Mouse (Mus musculus) mature B cell (primary cell): ENCODE measurements around the gene Hist1h2bf.
"Not testable (repeated sequence)": the region's sequence is repeated elsewhere in the genome, so short reads cannot be mapped to it uniquely, and the experiment has no call there.

ENCODE experiments used
- in situ Hi-C: fragments of 300-500 bp; cut with MboI; formaldehyde crosslinking; loops from 2 replicates; pipeline ENCODE4 v1.14.3; 2019

Gene Hist1h2bf

DNA sequence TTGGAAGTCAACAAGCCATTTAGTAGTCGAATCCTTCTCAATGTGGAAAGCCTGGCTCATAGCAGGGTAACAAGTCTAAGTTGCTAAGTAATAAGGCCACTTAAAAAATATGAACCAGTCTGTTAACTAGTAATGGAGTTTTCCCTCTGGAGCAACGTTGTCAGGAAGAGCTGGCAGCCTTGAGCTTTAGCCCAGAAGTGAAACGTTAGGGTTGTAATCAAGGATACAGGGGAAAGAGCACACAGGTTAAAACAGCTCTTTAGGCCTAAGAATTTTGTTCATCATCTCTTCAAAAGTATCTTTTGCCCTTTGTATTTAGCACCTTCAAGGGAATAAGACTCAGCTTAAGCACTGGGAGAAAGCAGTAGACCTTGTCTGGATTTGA lies 23.2 kb downstream of the Hist1h2bf start:
- in situ Hi-C loops: loop anchor here (10.0 kb wide), 2 partner anchors 194 to 1726 kb away; partner anchors contain the start of genes Hist1h2bb and Hist1h3c

GRCm38 (mm10) chr13:23546694-23547093 lies 27.3 kb downstream of the Hist1h2bf start:
- in situ Hi-C loops: no loop called here

DNA sequence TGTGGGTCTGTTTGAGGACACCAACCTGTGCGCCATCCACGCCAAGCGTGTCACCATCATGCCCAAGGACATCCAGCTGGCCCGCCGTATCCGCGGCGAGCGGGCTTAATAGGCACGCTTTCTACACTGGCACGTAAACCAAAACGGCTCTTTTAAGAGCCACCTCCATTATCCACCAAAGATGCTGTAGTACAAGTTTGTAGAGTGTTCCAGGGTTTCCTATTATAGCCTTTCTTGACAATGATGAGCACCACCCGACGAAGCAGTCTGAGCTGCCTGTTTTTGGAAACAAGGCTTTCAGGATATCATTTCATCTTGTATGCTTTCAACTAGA lies 29.2 kb downstream of the Hist1h2bf start:
- in situ Hi-C loops: not testable (repeated sequence)

DNA sequence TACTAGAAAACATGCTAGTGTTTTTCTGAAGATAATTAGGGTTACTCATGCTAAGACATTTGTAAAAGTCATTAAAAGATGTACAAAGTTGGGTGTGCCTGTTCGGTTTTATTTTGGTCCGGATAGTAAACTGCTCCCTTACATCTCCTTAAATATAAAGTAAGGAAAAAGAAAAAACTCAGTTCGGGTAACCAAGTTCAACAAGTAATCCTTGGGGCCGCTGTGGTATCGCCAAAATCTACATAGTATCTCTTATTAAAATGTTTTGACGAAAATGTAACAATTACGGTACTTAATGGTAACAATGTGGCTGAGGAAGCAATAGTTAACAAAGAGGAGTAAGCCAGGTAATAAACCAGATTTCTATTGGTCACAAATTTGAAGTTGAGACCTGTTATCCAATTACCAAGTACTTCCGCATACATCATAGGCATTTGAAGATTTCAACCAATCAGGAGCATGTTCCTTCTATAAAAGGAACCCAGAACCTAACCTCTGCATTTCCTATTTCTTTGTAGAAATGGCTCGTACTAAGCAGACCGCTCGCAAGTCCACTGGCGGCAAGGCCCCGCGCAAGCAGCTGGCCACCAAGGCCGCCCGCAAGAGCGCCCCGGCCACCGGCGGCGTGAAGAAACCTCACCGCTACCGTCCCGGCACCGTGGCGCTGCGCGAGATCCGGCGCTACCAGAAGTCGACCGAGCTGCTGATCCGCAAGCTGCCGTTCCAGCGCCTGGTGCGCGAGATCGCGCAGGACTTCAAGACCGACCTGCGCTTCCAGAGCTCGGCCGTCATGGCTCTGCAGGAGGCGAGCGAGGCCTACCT lies 29.8 kb downstream of the Hist1h2bf start, which contains the start of gene Hist1h3f:
Gene Hist1h3f (plus strand): TSS at position 88 of the 822 bp plus-strand sequence.
- in situ Hi-C loops: no loop called here

DNA sequence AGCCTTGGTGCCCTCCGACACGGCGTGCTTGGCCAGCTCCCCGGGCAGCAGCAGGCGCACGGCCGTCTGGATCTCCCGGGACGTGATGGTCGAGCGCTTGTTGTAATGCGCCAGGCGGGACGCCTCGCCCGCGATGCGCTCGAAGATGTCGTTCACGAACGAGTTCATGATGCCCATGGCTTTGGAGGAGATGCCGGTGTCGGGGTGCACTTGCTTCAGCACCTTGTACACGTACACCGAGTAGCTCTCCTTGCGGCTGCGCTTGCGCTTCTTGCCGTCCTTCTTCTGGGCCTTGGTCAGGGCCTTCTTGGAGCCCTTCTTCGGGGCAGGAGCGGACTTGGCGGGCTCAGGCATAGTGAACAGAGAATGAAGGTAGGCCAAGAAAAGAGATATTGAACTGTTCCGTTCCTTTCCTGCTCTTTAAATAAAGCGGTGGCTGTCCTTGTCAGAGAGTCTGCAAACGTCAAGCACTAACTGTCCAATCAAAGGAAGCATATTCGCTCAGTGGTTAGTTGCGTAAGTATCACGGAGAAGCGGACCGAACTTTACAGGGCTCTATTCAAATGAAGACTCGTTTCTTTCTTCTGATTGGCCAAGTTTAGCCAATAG lies 30.9 kb downstream of the Hist1h2bf start, which contains the start of gene Hist1h2bh:
Gene Hist1h2bh (minus strand): TSS at position 394 of the 609 bp plus-strand sequence.
- in situ Hi-C loops: not testable (repeated sequence)

DNA sequence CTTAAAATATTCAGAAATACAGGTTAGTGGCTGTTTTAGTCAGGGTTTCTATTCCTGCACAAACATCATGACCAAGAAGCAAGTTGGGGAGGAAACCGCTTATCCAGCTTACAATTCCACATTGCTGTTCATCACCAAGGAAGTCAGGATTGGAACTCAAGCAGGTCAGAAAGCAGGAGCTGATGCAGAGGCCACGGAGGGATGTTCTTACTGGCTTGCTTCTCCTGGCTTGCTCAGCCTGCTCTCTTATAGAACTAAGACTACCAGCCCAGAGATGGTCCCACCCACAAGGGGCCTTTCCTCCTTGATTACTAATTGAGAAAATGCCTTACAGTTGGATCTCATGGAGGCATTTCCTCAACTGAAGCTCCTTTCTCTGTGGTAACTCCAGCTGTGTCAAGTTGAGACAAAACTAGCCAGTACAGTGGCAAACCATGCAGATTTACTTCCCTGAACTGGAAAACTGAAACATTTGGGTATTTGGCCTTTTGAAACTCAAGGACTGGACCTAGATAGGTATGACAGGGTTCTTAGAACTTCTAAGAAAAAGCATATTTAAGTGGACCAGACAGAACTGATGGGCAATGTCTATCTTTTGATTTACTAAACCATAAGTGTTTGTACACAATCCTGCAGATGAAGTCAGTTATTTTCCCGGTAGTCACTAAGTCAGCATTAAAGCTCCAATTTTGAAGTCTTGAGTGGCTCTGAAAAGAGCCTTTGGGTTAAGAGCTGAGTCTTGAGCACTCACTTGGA lies 31.6 kb downstream of the Hist1h2bf start:
- in situ Hi-C loops: not testable (repeated sequence)

DNA sequence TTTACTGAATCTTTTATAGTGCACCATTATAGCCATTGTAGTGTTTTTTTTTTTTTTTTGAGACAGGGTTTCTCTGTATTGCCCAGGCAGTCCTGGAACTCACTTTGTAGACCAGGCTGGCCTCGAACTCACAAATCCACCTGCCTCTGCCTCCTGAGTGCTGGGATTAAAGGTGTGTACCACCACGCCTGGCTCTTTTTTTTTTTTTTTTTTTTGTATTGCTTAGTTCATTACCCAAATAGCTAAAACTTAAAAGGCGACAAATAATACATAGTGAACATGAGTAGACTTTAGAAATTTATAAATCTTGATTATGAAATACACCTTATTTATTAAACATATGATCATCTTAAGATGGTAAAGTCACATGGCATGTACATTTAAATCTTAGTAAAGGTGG lies 32.5 kb downstream of the Hist1h2bf start:
- in situ Hi-C loops: no loop called here

DNA sequence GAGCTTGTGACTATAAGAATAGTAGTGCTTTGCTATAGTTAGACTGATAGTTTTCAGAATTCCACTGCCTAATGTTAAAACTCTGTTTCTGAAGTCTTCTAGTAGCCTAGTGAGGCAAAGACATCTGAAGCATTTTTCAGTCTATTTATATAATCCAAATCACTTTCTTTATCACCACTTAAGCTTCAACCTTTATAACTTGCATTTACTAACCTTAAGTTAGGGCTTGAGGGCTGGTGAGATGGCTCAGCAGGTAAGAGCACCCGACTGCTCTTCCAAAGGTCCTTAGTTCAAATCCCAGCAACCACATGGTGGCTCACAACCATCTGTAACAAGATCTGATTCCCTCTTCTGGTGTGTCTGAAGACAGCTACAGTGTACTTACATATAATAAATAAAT lies 34.2 kb downstream of the Hist1h2bf start:
- in situ Hi-C loops: not testable (repeated sequence)

GRCm38 (mm10) chr13:23538249-23538648 lies 35.7 kb downstream of the Hist1h2bf start:
- in situ Hi-C loops: no loop called here

- in situ Hi-C loops: no loop called here
These were observed 36.8 kb downstream of the Hist1h2bf start for GRCm38 (mm10) chr13:23537006-23537710.

- in situ Hi-C loops: no loop called here
These were observed 37.7 kb downstream of the Hist1h2bf start for GRCm38 (mm10) chr13:23536076-23536822.

DNA sequence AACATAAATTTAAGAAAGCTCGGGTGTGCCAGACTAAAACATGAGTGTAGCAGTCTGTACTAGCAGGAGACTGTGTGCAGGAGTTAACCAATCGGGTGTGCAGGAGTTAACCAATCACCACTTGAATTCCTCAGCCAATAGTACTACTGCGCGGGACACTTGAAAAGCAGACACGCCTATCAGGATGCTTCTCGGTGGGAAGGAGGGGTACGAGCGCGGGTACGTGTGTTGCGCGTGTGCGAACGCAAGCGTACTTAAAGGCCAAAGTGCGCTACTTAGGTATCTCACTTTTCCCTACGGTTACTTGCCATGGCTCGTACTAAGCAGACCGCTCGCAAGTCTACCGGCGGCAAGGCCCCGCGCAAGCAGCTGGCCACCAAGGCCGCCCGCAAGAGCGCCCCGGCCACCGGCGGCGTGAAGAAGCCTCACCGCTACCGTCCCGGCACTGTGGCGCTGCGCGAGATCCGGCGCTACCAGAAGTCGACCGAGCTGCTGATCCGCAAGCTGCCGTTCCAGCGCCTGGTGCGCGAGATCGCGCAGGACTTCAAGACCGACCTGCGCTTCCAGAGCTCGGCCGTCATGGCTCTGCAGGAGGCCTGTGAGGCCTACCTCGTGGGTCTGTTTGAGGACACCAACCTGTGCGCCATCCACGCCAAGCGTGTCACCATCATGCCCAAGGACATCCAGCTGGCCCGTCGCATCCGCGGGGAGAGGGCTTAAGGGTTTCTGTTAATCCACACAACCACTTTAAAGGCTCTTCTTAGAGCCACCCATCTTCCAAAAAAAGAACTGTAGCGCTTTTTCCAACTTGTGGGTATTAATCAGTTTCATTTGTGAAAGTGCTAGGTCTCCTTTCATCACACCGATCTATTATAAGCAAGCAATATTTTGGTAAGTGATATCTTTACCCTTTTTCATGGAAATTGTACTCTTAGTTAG lies 38.6 kb downstream of the Hist1h2bf start, which contains the start of gene Hist1h3g:
Gene Hist1h3g (plus strand): TSS at position 286 of the 939 bp plus-strand sequence.
- in situ Hi-C loops: not testable (repeated sequence)

- in situ Hi-C loops: loop anchor here (5.0 kb wide), 1 partner anchor 33 kb away; no protein-coding TSS in a partner anchor
These were observed 39.4 kb downstream of the Hist1h2bf start for GRCm38 (mm10) chr13:23534368-23535131.

DNA sequence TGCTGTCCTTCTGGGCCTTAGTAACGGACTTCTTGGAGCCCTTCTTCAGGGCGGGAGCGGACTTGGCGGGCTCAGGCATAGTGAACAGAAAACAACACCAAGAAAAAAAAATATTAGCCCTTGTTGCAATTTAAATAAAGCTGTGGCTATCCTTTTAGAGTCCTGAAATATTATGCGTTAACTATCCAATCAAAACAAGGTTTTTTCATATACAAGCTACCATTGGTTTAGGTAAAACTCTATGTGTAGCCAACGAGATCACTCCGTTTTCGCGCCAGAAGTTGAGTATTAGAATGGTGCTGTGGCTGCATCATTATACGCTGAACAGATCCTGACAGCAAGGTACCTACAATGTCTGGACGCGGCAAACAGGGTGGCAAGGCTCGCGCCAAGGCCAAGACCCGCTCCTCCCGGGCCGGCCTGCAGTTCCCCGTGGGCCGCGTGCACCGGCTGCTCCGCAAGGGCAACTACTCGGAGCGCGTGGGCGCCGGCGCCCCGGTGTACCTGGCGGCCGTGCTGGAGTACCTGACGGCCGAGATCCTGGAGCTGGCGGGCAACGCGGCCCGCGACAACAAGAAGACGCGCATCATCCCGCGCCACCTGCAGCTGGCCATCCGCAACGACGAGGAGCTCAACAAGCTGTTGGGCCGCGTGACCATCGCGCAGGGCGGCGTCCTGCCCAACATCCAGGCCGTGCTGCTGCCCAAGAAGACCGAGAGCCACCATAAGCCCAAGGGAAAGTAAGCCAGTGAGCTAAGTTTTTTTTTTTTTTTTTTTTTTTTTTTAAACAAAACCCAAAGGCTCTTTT lies 40.2 kb downstream of the Hist1h2bf start, which contains the start of gene Hist1h2af:
Gene Hist1h2af (plus strand): TSS at position 347 of the 808 bp plus-strand sequence.
- in situ Hi-C loops: loop anchor here (5.0 kb wide), 1 partner anchor 34 kb away; no protein-coding TSS in a partner anchor

GRCm38 (mm10) chr13:23532262-23533075 lies 41.5 kb downstream of the Hist1h2bf start:
- in situ Hi-C loops: loop anchor here (5.0 kb wide), 1 partner anchor 35 kb away; no protein-coding TSS in a partner anchor

DNA sequence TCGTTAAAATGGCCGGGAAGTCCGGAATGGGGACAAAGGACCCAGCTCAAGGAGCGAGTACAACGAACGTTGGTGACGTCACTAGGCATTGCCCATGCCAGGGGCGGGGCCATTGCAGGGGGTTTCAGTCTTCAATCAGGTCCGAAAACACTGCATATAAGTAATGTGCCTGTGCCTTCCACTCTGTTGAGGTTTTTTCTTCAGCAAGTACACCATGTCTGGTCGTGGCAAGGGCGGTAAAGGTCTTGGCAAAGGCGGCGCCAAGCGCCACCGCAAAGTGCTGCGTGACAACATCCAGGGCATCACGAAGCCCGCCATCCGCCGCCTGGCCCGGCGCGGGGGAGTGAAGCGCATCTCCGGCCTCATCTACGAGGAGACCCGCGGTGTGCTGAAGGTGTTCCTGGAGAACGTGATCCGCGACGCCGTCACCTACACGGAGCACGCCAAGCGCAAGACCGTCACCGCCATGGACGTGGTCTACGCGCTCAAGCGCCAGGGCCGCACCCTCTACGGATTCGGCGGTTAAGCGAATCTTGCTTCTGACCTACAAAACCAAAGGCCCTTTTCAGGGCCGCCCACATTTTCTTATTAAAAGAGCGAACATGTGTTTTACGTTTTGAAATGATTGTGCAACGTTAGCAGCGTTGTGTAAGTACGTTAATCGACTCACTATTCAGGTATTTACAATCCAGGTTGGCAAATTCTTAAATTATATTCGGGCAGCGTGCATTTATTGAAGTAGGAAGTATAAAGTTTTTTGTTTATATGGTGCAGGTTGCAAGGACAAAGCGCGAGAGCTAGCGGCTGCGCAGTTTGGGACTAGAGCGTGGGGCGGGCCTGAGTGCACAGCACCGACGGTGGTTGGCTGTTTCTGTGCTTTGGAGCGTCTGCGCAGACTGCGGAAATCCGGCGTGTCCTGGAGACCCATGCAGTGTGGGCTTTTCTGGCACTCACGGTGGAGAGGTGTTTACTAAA lies 42.8 kb downstream of the Hist1h2bf start, which contains the start of gene Hist1h4h:
Gene Hist1h4h (plus strand): TSS at position 150 of the 975 bp plus-strand sequence.
- in situ Hi-C loops: loop anchor here (5.0 kb wide), 1 partner anchor 36 kb away; no protein-coding TSS in a partner anchor
